Mouse (Mus musculus): ENCODE measurements around the gene Trim75. TPM values are rescaled to one million over a fixed set of nuclear protein-coding genes. Genes with fewer than 3 reads are reported as not detected.

Gene Trim75
- polyA plus RNA-seq, 1 experiment from 2014 or later, result not detected

DNA sequence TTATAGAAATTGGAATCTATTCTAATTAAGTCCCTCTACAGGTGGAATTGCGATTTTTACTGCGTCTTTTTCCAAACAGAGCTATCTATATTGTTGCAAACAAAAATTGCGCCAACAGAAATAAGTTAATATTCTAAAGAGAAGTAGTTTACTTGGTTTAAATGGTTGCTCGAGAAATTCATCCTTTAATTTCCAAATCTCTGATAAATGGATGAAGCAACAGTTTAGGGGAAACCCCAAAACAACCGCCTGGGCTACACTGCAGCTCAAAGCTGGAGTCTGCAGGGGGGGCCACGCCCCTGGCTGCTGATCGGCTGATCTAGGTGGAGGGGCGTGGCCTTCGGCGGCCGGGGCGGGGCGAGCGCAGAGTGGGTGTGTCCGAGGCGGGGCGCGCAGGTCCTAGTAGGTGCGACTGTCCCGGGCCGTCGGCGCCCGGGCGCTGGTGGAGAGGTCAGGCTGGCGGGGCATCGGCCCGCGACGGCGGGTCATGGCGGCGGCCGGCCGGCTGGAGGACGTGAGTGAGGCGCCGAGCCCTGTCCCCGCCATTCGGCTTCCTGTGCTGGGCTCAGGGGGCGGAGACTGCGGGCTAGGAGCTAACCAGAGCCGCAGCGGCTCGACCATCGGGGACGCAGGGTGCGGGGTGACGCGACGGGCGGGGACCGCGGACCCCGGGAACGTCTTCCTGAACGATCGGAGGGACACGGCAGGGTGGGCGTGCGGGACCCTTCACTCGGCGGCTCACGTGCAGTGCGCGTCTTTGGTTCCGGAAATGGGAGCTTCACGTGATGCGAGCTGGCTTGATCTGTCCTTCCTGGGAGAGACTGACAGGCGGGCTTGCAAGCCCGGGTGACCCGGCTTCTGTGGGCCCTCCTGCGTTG is 40.6 kb downstream of the Trim75 start, which contains the start of gene Tmem192:
TSS of gene Tmem192 (plus strand) at position 366 of the 878 bp plus-strand sequence.
- no peaks in the 10 kb centered on the region for H3K9me3 ChIP-seq (ENCODE audit: control insufficient read depth, low read length)
- peak; percentile 81 for DNase-seq (ENCODE audit: low spot score)
- H3K27ac ChIP-seq, result peak within 1 kb of the TSS; percentile 83
- H3K4me1 ChIP-seq (replicated peaks; ENCODE audit: control insufficient read depth, insufficient read depth, low read length), result 0 out of 2 replicates have a peak, but pooled peaks cover 6% of the 10 kb centered on the region
- peak within 1 kb of the TSS; percentile 51 for H3K4me2 ChIP-seq (replicated peaks)
- no peaks in the 10 kb centered on the region for H3K27me3 ChIP-seq (ENCODE audit: control insufficient read depth, insufficient read depth, low read length)
- peak within 1 kb of the TSS; percentile 72 for H3K4me3 ChIP-seq (replicated peaks; ENCODE audit: low read length)
- no peaks in the 10 kb centered on the region for H3K36me3 ChIP-seq (replicated peaks; ENCODE audit: control insufficient read depth, insufficient read depth)
- 1% methylated on average over 67 of the region's 73 CpGs for WGBS
- ATAC-seq (ENCODE audit: low FRiP score), result peak; percentile 95
- peak within 1 kb of the TSS; percentile 68 for H3K9ac ChIP-seq

DNA sequence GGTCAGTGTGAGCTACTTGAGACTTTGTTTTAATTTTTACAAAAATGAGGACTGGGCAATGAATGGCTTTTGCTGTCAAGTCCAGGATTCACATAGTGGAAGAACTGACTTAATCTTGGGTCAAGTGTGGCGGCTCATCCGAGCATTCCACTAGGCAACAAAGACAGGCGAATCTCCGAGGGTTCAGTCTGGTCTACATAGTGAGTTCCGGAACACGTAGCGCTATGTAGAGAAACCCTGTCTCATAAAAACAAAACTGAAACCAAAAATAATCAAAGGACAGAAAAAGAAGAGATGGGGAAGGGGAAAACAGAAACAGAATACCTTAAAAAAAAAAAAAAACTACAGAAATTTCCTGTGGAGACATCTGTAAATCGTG is 41.2 kb downstream of the Trim75 start:
- DNase-seq (ENCODE audit: low spot score) (no peak), ATAC-seq (ENCODE audit: low FRiP score) (no peak)
- H3K36me3 ChIP-seq (replicated peaks; ENCODE audit: control insufficient read depth, insufficient read depth), result no peaks in the 10 kb centered on the region
- no peaks in the 10 kb centered on the region for H3K27me3 ChIP-seq (ENCODE audit: control insufficient read depth, insufficient read depth, low read length)
- no peak overlapping the region for H3K27ac ChIP-seq
- 0 out of 2 replicates have a peak, but pooled peaks cover 6% of the 10 kb centered on the region for H3K4me1 ChIP-seq (replicated peaks; ENCODE audit: control insufficient read depth, insufficient read depth, low read length)
- H3K4me2 ChIP-seq (replicated peaks), result peak overlapping the region; percentile 51; the same call in 1 of the 2 replicates
- H3K9ac ChIP-seq, result no peak overlapping the region
- WGBS, result 55% methylated on average over 8 of the region's 8 CpGs
- H3K9me3 ChIP-seq (ENCODE audit: control insufficient read depth, low read length), result no peaks in the 10 kb centered on the region
- H3K4me3 ChIP-seq (replicated peaks; ENCODE audit: low read length), result peak overlapping the region; percentile 72; the same call in 1 of the 2 replicates

DNA sequence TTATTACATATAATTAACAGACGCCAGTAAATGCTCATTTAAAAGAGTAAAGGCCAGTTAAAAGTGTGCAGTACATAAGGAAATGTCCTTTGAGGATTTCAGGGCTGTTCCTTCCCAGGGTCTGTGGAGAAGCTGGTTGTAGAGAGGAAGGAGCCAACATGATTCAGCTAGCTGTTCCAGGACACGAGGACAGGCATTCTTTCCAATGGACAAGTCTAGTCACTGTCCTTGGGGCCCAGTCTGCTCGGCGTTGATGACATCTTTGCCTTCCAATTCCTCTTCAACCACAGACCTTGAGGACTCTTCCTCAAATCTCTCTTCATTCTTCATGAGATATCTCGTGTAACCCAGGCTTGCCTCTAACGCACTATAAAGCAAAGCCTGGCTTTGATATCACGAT is 42.0 kb downstream of the Trim75 start:
- H3K4me1 ChIP-seq (replicated peaks; ENCODE audit: control insufficient read depth, insufficient read depth, low read length), result 0 out of 2 replicates have a peak, but pooled peaks cover 6% of the 10 kb centered on the region
- no peak overlapping the region for H3K4me2 ChIP-seq (replicated peaks)
- H3K9ac ChIP-seq, result no peak overlapping the region
- WGBS, result 87% methylated on average over 7 of the region's 7 CpGs
- no peaks in the 10 kb centered on the region for H3K27me3 ChIP-seq (ENCODE audit: control insufficient read depth, insufficient read depth, low read length)
- no peak for ATAC-seq (ENCODE audit: low FRiP score)
- no peak overlapping the region for H3K27ac ChIP-seq
- H3K9me3 ChIP-seq (ENCODE audit: control insufficient read depth, low read length), result no peaks in the 10 kb centered on the region
- H3K36me3 ChIP-seq (replicated peaks; ENCODE audit: control insufficient read depth, insufficient read depth), result no peaks in the 10 kb centered on the region
- no peak for DNase-seq (ENCODE audit: low spot score)
- H3K4me3 ChIP-seq (replicated peaks; ENCODE audit: low read length), result no peak overlapping the region

DNA sequence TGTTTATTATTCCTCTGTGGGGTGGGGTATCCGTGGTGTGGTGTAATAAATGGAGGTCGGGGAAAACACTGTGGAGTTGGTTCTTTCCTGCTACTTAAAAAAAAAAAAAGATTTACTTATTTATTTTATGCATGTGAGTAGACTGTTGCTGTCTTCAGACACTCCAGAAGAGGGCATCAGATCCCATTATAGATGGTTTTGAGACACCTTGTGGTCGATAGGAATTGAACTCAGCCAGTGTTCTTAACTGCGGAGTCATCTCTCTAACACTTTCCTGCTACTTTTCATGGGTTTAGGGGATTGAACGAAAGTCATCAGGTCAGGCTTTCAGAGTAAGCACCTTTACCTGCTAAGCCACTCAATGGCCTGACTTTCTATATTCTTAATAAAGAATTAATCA is 42.8 kb downstream of the Trim75 start:
- Histone ChIP-seq H3K27me3 (ENCODE audit: control insufficient read depth, insufficient read depth, low read length) (no peaks in the 10 kb centered on the region), H3K4me2 (replicated peaks) (no peak overlapping the region), H3K9ac (no peak overlapping the region), H3K9me3 (ENCODE audit: control insufficient read depth, low read length) (no peaks in the 10 kb centered on the region), H3K4me3 (replicated peaks; ENCODE audit: low read length) (no peak overlapping the region), H3K4me1 (replicated peaks; ENCODE audit: control insufficient read depth, insufficient read depth, low read length) (0 out of 2 replicates have a peak, but pooled peaks cover 6% of the 10 kb centered on the region), H3K36me3 (replicated peaks; ENCODE audit: control insufficient read depth, insufficient read depth) (no peaks in the 10 kb centered on the region), H3K27ac (no peak overlapping the region)
- ATAC-seq (ENCODE audit: low FRiP score), result no peak
- WGBS, result 26% methylated on average over 5 of the region's 5 CpGs
- DNase-seq (ENCODE audit: low spot score), result no peak

DNA sequence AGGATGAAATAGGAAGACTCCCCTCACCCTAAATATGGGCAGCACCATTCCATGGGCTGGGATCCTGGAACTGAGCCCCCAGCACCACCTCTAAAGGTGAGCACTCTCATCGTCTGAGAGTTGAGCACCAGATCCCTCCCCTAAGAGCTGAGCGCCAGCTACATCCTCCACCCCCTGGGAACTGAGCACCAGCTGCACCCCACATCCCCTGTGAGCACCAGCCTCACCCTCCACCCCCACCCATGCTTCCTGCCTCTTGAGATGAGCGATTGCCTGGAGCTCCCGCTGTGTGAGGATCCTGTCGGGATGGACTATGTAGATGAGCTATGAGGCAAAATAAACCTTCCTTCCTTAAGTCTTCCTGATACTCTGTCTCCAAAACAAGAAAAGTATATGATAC is 44.7 kb downstream of the Trim75 start:
- no peaks in the 10 kb centered on the region for H3K36me3 ChIP-seq (replicated peaks; ENCODE audit: control insufficient read depth, insufficient read depth)
- H3K9ac ChIP-seq, result no peak overlapping the region; the same call in 1 of the 2 replicates
- no peak overlapping the region for H3K4me3 ChIP-seq (replicated peaks; ENCODE audit: low read length)
- H3K4me1 ChIP-seq (replicated peaks; ENCODE audit: control insufficient read depth, insufficient read depth, low read length), result 0 out of 2 replicates have a peak, but pooled peaks cover 6% of the 10 kb centered on the region
- peak overlapping the region; percentile 23; the same call in 1 of the 2 replicates for H3K4me2 ChIP-seq (replicated peaks)
- WGBS, result 20% methylated on average over 5 of the region's 5 CpGs
- H3K27me3 ChIP-seq (ENCODE audit: control insufficient read depth, insufficient read depth, low read length), result no peaks in the 10 kb centered on the region
- DNase-seq (ENCODE audit: low spot score), result no peak
- H3K9me3 ChIP-seq (ENCODE audit: control insufficient read depth, low read length), result no peaks in the 10 kb centered on the region
- no peak for ATAC-seq (ENCODE audit: low FRiP score)
- H3K27ac ChIP-seq, result no peak overlapping the region

GRCm38 (mm10) chr8:64941495-64941894 is 46.1 kb downstream of the Trim75 start:
- 10% methylated on average over 9 of the region's 9 CpGs for WGBS
- Histone ChIP-seq H3K4me1 (replicated peaks; ENCODE audit: control insufficient read depth, insufficient read depth, low read length) (0 out of 2 replicates have a peak, but pooled peaks cover 6% of the 10 kb centered on the region), H3K9ac (no peak overlapping the region), H3K9me3 (ENCODE audit: control insufficient read depth, low read length) (no peaks in the 10 kb centered on the region), H3K4me3 (replicated peaks; ENCODE audit: low read length) (no peak overlapping the region), H3K36me3 (replicated peaks; ENCODE audit: control insufficient read depth, insufficient read depth) (no peaks in the 10 kb centered on the region), H3K27me3 (ENCODE audit: control insufficient read depth, insufficient read depth, low read length) (no peaks in the 10 kb centered on the region), H3K27ac (no peak overlapping the region), H3K4me2 (replicated peaks) (no peak overlapping the region; the same call in 1 of the 2 replicates)
- DNase-seq (ENCODE audit: low spot score) (peak; percentile 97), ATAC-seq (ENCODE audit: low FRiP score) (peak; percentile 72)

GRCm38 (mm10) chr8:64941019-64941418 is 46.6 kb downstream of the Trim75 start:
- 77% methylated on average over 8 of the region's 8 CpGs for WGBS
- Histone ChIP-seq H3K9ac (no peak overlapping the region), H3K4me3 (replicated peaks; ENCODE audit: low read length) (no peak overlapping the region), H3K36me3 (replicated peaks; ENCODE audit: control insufficient read depth, insufficient read depth) (no peaks in the 10 kb centered on the region), H3K9me3 (ENCODE audit: control insufficient read depth, low read length) (no peaks in the 10 kb centered on the region), H3K27ac (no peak overlapping the region), H3K4me1 (replicated peaks; ENCODE audit: control insufficient read depth, insufficient read depth, low read length) (0 out of 2 replicates have a peak, but pooled peaks cover 6% of the 10 kb centered on the region), H3K4me2 (replicated peaks) (no peak overlapping the region), H3K27me3 (ENCODE audit: control insufficient read depth, insufficient read depth, low read length) (no peaks in the 10 kb centered on the region)
- ATAC-seq (ENCODE audit: low FRiP score) (no peak; the same call in 1 of the 2 replicates), DNase-seq (ENCODE audit: low spot score) (no peak)

DNA sequence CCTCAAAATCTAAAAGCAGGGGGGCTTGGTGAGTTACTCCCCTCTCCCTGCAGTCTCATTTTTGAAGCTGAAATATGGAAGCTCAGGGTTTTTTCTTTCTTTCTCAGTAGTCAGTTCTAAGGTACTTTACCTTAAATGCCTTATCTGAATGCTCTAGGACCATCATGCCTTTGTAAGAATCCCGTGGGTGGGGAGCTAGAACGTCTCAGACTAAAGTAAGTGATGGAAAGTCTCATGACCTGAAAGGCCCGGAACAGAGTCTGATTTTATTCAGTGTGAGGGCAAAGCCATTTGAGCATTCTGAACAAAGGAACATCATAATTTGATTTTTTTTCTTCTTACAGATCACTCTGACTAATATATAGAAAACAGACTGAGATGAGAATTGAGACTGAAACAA is 52.6 kb downstream of the Trim75 start:
- Histone ChIP-seq H3K27ac (no peak overlapping the region), H3K27me3 (ENCODE audit: control insufficient read depth, insufficient read depth, low read length) (no peaks in the 10 kb centered on the region), H3K4me3 (replicated peaks; ENCODE audit: low read length) (no peak overlapping the region), H3K4me2 (replicated peaks) (no peak overlapping the region), H3K9ac (no peak overlapping the region), H3K4me1 (replicated peaks; ENCODE audit: control insufficient read depth, insufficient read depth, low read length) (no peaks in the 10 kb centered on the region), H3K36me3 (replicated peaks; ENCODE audit: control insufficient read depth, insufficient read depth) (no peaks in the 10 kb centered on the region), H3K9me3 (ENCODE audit: control insufficient read depth, low read length) (no peaks in the 10 kb centered on the region)
- 60% methylated on average over 3 of the region's 3 CpGs for WGBS
- DNase-seq (ENCODE audit: low spot score) (no peak), ATAC-seq (ENCODE audit: low FRiP score) (no peak)

Measured in hindbrain, embryonic 14.5 days (tissue).